Mouse (Mus musculus): ENCODE data around the gene Slc39a10.

- TF ChIP-seq CTCF (IDR thresholded peaks at IDR 0.05; ENCODE audit: extremely low read depth, insufficient read length, insufficient replicate concordance, low read depth, low read length) (no peak), POLR2A (IDR thresholded peaks at IDR 0.05; ENCODE audit: low read depth, low read length) (no peak)
Measured at GRCm38 (mm10) chr1:46805074-46805473, 87.6 kb downstream of the Slc39a10 start.

All from small intestine, adult 2 months (tissue).